Mouse (Mus musculus): ENCODE data around the gene Hist1h1d.
"Not testable (repeated sequence)": the region's sequence is repeated elsewhere in the genome, so short reads cannot be mapped to it uniquely, and the experiment has no call there.

Hist1h1d gene

DNA sequence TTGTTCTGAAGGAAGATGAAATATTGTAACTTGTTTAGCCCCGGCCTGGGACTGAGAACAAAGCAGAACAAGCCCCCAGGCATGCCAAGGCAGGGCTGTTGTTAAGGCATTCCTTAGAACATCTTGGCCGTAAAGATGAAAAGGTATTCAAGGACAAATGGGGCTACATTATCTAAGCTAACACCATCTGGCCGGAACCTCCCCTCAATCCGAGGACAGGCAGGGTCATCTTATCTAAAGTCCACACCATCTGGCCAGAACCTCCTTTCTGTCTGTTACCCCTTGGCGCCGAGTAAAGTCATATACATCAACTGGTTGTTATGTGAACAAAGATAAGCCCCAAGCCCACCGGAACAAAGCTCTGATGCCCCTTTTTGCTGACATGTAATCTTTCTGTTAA is 38.8 kb downstream of the Hist1h1d start:
- DNase-seq (ENCODE audit: low spot score): not testable (repeated sequence)

DNA sequence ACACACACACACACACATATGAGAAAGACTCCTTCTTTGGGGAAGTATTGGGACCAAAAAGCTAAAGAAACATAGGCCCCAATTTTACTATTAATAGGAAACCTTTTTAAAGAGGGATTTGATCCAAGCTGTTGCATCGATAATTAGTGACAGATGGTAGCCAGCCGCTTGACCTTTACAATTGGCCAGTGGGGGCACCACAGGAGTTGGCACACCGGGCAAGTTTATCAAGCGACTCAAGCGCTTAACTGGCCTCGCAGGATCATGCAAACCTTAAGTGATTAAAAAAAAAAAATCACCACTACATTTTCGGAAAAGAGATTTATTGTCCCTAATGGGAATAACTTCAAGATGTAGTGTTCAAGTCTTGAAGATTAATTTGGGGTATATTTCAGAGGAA is 39.6 kb downstream of the Hist1h1d start:
- no peak for DNase-seq (ENCODE audit: low spot score)

DNA sequence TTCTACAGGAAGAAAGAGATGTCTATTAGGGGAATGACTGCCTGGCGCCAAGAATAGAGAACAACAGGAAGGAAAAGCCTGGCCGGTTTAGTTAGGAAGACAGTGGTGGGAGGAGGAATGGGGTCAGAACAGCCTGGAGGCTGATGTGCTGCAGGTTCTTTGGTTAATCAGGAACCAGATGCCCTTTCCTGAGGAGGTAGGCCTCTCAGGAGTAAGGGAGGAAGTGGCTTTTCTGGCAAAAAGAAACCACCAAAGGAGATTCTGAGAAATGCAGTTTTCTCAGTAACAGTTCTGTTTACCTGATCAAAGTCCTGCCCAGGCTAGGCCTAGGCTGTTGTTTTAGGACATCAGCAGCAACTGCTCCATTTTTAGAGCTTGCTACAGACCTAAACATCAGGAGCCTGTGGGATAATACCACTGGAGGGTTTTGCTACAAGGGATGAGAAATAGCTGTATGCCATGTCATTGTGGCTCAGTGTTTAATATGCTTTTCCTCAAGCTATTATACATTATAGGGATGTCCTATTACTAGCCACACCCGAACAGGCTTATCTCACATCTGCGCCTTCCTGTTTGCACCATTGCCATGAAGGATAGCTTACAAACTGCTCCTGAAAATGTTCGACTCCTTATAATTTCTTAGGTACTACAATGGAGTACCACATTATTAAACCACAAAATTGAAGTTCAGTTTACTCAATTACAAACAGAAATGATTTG is 40.1 kb downstream of the Hist1h1d start:
- DNase-seq (ENCODE audit: low spot score): no peak

DNA sequence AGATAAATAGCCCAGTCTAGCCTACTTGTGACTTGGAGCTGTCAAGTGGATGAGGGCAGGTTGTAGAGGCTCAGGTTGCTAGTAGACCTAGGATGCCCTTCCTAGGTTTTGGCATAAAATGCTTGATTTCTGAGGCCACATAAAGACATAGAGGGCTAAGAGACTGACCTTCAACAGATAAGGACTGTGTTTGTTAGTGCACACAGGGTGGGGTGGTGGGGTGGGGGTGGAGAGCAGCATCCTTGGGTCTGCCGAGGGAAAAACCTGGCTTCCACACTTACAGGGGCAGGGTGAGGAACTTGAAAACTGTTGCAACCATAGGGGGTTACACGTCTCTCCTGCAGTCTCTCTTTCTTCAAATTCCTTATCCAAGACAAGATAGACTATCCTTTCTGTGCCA is 42.1 kb downstream of the Hist1h1d start:
- DNase-seq (ENCODE audit: low spot score): no peak

DNA sequence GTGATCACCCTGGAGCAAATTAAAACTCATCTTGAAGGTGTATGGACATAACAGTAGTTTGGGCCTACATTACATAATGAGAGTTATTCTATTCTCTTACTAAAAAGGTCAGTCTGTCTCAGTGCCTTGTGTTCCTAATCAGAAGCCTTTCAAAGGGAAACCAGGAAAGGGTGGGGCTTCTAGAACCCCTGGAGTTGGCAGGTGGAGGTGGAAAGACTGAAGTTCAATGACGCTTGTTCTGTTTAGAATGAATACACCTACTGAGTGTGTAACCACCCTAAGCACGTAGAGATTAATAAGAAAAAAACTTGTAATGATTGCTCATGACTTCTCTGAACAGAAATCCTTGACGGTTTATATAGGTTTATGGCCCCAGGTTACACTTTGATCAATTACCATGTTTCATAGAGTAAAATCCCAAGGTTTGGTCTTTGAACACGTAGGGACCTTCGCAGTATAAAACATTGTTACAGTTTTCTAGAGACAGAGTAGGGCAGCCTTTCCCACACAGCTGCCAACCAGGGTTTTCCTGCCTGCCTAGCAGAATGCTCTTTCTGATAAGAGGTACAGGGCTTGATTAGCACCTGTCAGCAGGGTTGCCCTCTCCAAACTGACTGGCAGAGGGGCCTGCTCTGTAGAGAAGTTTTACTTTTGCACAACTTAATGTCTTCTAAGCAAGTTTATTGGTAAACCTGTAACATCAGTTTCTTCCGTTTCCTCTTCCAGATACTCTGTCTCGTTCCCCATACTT is 42.7 kb downstream of the Hist1h1d start:
- no peak for DNase-seq (ENCODE audit: low spot score)

DNA sequence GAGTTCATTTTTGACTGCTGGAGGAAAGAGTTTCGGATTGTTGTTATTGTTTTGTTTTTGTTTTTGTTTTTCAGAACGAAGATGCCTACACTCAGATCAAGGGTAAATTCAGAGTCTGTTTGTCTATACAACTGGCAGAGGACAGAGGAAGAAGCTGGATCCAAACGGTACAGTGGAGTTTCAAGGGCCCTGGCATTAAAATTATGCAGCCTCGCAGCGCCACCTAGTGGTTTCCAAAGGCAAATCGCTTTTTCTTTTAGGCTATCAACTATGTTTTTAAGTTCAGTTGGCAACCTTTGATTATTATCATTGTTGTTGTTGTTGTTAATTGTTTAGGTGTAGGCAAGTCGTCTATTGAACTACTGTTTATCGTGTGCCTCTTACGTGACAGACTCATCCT is 44.9 kb downstream of the Hist1h1d start:
- no peak for DNase-seq (ENCODE audit: low spot score)

DNA sequence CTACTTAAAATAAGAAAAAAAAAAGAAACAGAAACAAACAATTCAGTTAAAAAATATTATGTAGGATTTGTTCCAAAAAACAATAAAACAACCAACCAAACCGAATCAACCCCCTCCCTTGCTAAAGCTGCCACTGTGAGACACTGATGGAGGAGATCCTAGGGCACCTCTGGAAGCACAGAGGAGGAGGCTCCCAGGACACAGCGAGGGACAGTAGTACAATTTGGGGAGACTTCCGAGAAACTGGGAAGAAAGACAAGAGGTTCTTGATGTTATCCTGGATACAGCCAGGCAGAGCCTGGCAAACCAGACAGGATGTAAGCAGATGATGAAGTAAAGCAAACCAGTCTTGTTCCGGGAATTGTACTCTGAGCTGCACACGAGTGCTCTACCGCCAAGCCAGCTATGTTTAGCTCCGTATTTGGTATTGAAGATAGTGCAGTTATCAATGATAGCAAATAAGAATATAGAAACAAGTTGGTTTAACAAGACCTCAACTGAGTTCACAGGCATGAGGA is 50.2 kb downstream of the Hist1h1d start:
- no peak for DNase-seq (ENCODE audit: low spot score)

DNA sequence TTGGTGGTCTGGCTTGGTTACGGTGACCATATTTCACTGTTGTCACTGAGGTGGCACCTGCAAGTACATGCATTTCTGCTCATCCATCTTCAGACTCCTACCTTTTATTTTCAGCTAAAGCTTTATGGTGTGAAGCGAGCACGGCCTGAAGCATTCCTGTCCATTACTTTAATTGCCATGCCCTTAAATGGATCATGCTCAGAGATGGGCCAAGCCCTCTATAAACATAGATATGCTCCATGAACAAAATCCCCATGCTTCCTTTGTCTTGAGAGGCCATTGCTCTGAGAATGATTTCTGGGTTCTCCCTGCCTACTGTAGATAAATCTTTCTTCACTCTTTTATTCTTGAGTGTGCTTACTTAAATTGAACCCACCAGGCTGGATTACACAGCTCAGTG is 51.4 kb downstream of the Hist1h1d start:
- no peak for DNase-seq (ENCODE audit: low spot score)

DNA sequence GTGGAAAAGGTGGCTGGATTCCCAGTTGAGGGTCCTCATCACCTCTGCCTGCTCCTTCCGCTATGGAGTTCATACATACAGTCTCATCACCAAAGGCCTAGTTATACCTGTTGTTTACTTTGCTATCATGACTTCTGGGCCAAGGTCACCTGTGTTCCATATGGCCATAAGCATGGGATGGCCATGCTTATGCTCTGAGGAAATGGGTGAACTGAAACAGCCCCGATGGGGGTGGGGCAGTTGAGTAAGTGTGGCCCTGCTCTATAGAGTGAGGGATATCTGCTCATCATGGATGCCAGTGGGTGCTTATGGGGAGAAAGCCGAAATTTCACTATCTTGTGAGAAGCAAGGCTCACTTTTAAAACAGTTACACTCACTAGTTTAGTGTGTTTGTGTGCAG is 52.0 kb downstream of the Hist1h1d start:
- DNase-seq (ENCODE audit: low spot score): no peak

DNA sequence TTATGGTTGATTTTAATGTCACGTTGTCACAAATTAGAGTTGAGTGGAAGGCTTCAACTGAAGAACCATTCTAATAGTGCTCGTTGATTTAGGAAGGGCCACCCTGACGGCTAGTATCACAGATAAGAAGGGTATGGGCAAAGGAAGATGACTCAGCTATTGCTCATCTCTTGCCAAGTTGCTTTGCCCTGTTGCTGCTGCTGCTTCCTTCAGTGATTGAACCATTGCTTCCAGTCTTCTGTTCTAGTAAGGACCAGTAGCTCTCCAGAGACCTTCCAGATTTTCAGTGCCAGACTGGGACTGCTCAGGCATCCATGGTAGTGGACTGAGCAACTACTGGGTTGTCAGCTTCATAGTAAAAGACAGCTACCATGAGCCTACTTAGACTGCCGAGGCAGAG is 56.1 kb downstream of the Hist1h1d start:
- no peak for DNase-seq (ENCODE audit: low spot score)

DNA sequence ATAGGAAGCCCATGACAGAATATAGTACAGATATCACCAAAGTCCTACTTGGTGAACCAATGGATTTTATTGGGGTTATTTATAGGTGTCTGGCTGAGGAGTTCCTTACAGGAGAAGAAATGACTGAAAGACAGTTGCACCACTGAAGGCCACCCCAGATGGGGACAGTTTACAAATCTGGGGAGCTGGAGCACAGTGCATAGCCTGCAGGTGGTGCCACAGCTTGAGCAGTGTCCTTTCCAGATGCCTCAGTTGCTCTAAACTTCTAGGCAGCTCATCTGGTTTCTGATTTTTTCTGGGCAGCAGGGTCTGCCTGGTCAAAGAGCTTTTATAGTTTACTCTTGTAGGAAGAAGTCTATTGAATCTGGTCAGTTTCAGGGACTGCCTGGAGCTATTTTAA is 56.8 kb downstream of the Hist1h1d start:
- no peak for DNase-seq (ENCODE audit: low spot score)
